Mouse (Mus musculus) midbrain, embryonic 12.5 days (tissue): ENCODE results near the gene Selenof. TPM values are rescaled to one million over a fixed set of nuclear protein-coding genes. Genes with fewer than 3 reads are reported as not detected.
A peak's percentile ranks its signal among the peaks of the same experiment; 100 is the strongest.

Experiments
- ATAC-seq: fragments of 200-750 bp; cut with Nextera tagmentation; 2 replicates; pipeline ENCODE4 v1.8.0; 2017; ENCODE audit warnings: low read depth, moderate TSS enrichment, moderate library complexity; ENCODE audit not compliant: low FRiP score
- H3K27ac ChIP-seq: fragments of 300-500 bp; sonication (generic); replicated peaks from 2 replicates; pipeline ENCODE4 v1.5.1; 2016; ENCODE audit warnings: mild to moderate bottlenecking
- H3K27me3 ChIP-seq: fragments of 300-500 bp; sonication (generic); 2 replicates; pipeline ENCODE4 v1.6.1; 2016; ENCODE audit warnings: mild to moderate bottlenecking
- H3K36me3 ChIP-seq: fragments of 300-500 bp; sonication (generic); 2 replicates; pipeline ENCODE4 v1.6.1; 2016
- H3K4me1 ChIP-seq: fragments of 300-500 bp; sonication (generic); 2 replicates; pipeline ENCODE4 v1.6.1; 2016
- H3K4me2 ChIP-seq: fragments of 300-500 bp; sonication (generic); replicated peaks from 2 replicates; pipeline ENCODE4 v1.6.1; 2016; ENCODE audit warnings: mild to moderate bottlenecking, moderate library complexity
- H3K4me3 ChIP-seq: fragments of 300-500 bp; sonication (generic); 2 replicates; pipeline ENCODE4 v1.5.1; 2016; ENCODE audit warnings: mild to moderate bottlenecking
- H3K9ac ChIP-seq: fragments of 300-500 bp; sonication (generic); replicated peaks from 2 replicates; pipeline ENCODE4 v1.6.1; 2016; ENCODE audit warnings: mild to moderate bottlenecking, moderate library complexity
- H3K9me3 ChIP-seq: fragments of 300-500 bp; sonication (generic); 2 replicates; pipeline ENCODE4 v1.6.1; 2016; ENCODE audit warnings: mild to moderate bottlenecking
- WGBS: fragments of 180-500 bp; shearing (Covaris S2); methylation state at CpG from one replicate; pipeline ENCODE4 v1.1.7; 2016; 5-methylcytosine and 5-hydroxymethylcytosine counted together
- polyA plus RNA-seq: library from polyadenylated mRNA; unstranded; fragments of >200 nt; fragmentation: Nextera tagmentation; extraction: Ambion mirVana; gene quantifications from 2 replicates; pipeline ENCODE4 v1.2.1, GENCODE M21; 2016

Gene Selenof
- polyA plus RNA-seq: 460 and 470 TPM in 2 replicates

- Histone ChIP-seq H3K4me3 (peak within 1 kb of the TSS; percentile 66), H3K27ac (peak within 1 kb of the TSS; percentile 94), H3K9ac (peak within 1 kb of the TSS; percentile 83), H3K36me3 (peaks cover 5% of the 10 kb centered on the region), H3K4me2 (peak within 1 kb of the TSS; percentile 82), H3K4me1 (peaks cover 22% of the 10 kb centered on the region), H3K9me3 (no peaks in the 10 kb centered on the region), H3K27me3 (no peaks in the 10 kb centered on the region)
- ATAC-seq: peak; percentile 98
- under 1% methylated on average over 56 of the region's 69 CpGs for WGBS
Measured at GRCm38 (mm10) chr3:144570047-144570815, at the start of gene Selenof, which contains the start of gene Hs2st1. Gene Selenof (plus strand): TSS chr3:144570304. Gene Hs2st1 (minus strand): TSS chr3:144570181.

GRCm38 (mm10) chr3:144527918-144528317 is 42.2 kb upstream of the Selenof start:
- H3K4me2 ChIP-seq: no peak overlapping the region
- H3K4me3 ChIP-seq: no peak overlapping the region
- H3K4me1 ChIP-seq: peaks cover 26% of the 10 kb centered on the region
- H3K9me3 ChIP-seq: no peaks in the 10 kb centered on the region
- no peaks in the 10 kb centered on the region for H3K27me3 ChIP-seq
- H3K27ac ChIP-seq: no peak overlapping the region
- H3K36me3 ChIP-seq: no peaks in the 10 kb centered on the region
- 95% methylated on average over 7 of the region's 7 CpGs for WGBS
- ATAC-seq: no peak
- no peak overlapping the region for H3K9ac ChIP-seq

GRCm38 (mm10) chr3:144531023-144531422 is 39.1 kb upstream of the Selenof start:
- Histone ChIP-seq H3K4me2 (no peak overlapping the region), H3K4me1 (peaks cover 35% of the 10 kb centered on the region), H3K9me3 (no peaks in the 10 kb centered on the region), H3K9ac (no peak overlapping the region), H3K4me3 (no peak overlapping the region), H3K27ac (no peak overlapping the region), H3K27me3 (no peaks in the 10 kb centered on the region), H3K36me3 (no peaks in the 10 kb centered on the region)
- 67% methylated on average over 5 of the region's 5 CpGs for WGBS
- no peak for ATAC-seq

GRCm38 (mm10) chr3:144535056-144535455 is 35.0 kb upstream of the Selenof start:
- ATAC-seq: no peak
- no peak overlapping the region for H3K4me3 ChIP-seq
- H3K9ac ChIP-seq: no peak overlapping the region
- no peaks in the 10 kb centered on the region for H3K36me3 ChIP-seq
- no peaks in the 10 kb centered on the region for H3K9me3 ChIP-seq
- no peak overlapping the region for H3K4me2 ChIP-seq
- H3K27me3 ChIP-seq: no peaks in the 10 kb centered on the region
- 94% methylated on average over 4 of the region's 4 CpGs for WGBS
- no peak overlapping the region for H3K27ac ChIP-seq
- peaks cover 36% of the 10 kb centered on the region; the same call in 1 of the 2 replicates for H3K4me1 ChIP-seq

- H3K4me2 ChIP-seq: no peak overlapping the region
- no peak overlapping the region for H3K27ac ChIP-seq
- 91% methylated on average over 7 of the region's 7 CpGs for WGBS
- H3K9me3 ChIP-seq: no peaks in the 10 kb centered on the region
- H3K4me1 ChIP-seq: peaks cover 28% of the 10 kb centered on the region; the same call in 1 of the 2 replicates
- H3K9ac ChIP-seq: no peak overlapping the region
- no peaks in the 10 kb centered on the region for H3K27me3 ChIP-seq
- no peak for ATAC-seq
- H3K36me3 ChIP-seq: no peaks in the 10 kb centered on the region
- no peak overlapping the region for H3K4me3 ChIP-seq
Measured at GRCm38 (mm10) chr3:144537078-144537855, 32.8 kb upstream of the Selenof start.

GRCm38 (mm10) chr3:144539051-144539450 is 31.1 kb upstream of the Selenof start:
- no peaks in the 10 kb centered on the region for H3K36me3 ChIP-seq
- H3K9ac ChIP-seq: no peak overlapping the region
- H3K4me3 ChIP-seq: no peak overlapping the region
- H3K27me3 ChIP-seq: no peaks in the 10 kb centered on the region
- H3K27ac ChIP-seq: no peak overlapping the region
- H3K9me3 ChIP-seq: no peaks in the 10 kb centered on the region
- 83% methylated on average over 3 of the region's 3 CpGs for WGBS
- H3K4me2 ChIP-seq: no peak overlapping the region
- no peak for ATAC-seq
- H3K4me1 ChIP-seq: peaks cover 21% of the 10 kb centered on the region; the same call in 1 of the 2 replicates

- H3K27ac ChIP-seq: no peak overlapping the region
- no peak overlapping the region for H3K4me2 ChIP-seq
- peaks cover 21% of the 10 kb centered on the region; the same call in 1 of the 2 replicates for H3K4me1 ChIP-seq
- no peak overlapping the region for H3K9ac ChIP-seq
- 74% methylated on average over 3 of the region's 3 CpGs for WGBS
- ATAC-seq: no peak
- no peaks in the 10 kb centered on the region for H3K27me3 ChIP-seq
- no peak overlapping the region for H3K4me3 ChIP-seq
- no peaks in the 10 kb centered on the region for H3K36me3 ChIP-seq
- H3K9me3 ChIP-seq: no peaks in the 10 kb centered on the region
Measured at GRCm38 (mm10) chr3:144540805-144541204, 29.3 kb upstream of the Selenof start.

GRCm38 (mm10) chr3:144541906-144542438 is 28.1 kb upstream of the Selenof start:
- Histone ChIP-seq H3K27me3 (no peaks in the 10 kb centered on the region), H3K9ac (no peak overlapping the region), H3K4me1 (peaks cover 28% of the 10 kb centered on the region), H3K4me3 (no peak overlapping the region), H3K27ac (no peak overlapping the region), H3K4me2 (no peak overlapping the region), H3K9me3 (no peaks in the 10 kb centered on the region), H3K36me3 (no peaks in the 10 kb centered on the region)
- WGBS: 85% methylated on average over 6 of the region's 6 CpGs
- ATAC-seq: no peak

GRCm38 (mm10) chr3:144545152-144545551 is 25.0 kb upstream of the Selenof start:
- no peaks in the 10 kb centered on the region for H3K27me3 ChIP-seq
- H3K9me3 ChIP-seq: no peaks in the 10 kb centered on the region
- no peak overlapping the region for H3K27ac ChIP-seq
- H3K4me3 ChIP-seq: no peak overlapping the region
- H3K4me1 ChIP-seq: peaks cover 22% of the 10 kb centered on the region
- H3K4me2 ChIP-seq: no peak overlapping the region
- no peak for ATAC-seq
- WGBS: 82% methylated on average over 7 of the region's 7 CpGs
- no peak overlapping the region for H3K9ac ChIP-seq
- no peaks in the 10 kb centered on the region for H3K36me3 ChIP-seq

GRCm38 (mm10) chr3:144545832-144546231 is 24.3 kb upstream of the Selenof start:
- ATAC-seq: peak; percentile 30; the same call in 1 of the 2 replicates
- Histone ChIP-seq H3K9me3 (no peaks in the 10 kb centered on the region), H3K9ac (no peak overlapping the region), H3K4me2 (no peak overlapping the region), H3K4me1 (peaks cover 22% of the 10 kb centered on the region), H3K36me3 (no peaks in the 10 kb centered on the region), H3K27ac (no peak overlapping the region), H3K4me3 (no peak overlapping the region), H3K27me3 (no peaks in the 10 kb centered on the region)
- 36% methylated on average over 4 of the region's 4 CpGs for WGBS

GRCm38 (mm10) chr3:144546490-144546889 is 23.6 kb upstream of the Selenof start:
- 62% methylated on average over 4 of the region's 4 CpGs for WGBS
- no peaks in the 10 kb centered on the region for H3K27me3 ChIP-seq
- H3K27ac ChIP-seq: no peak overlapping the region
- no peaks in the 10 kb centered on the region for H3K36me3 ChIP-seq
- H3K9ac ChIP-seq: no peak overlapping the region
- no peak overlapping the region for H3K4me2 ChIP-seq
- H3K4me1 ChIP-seq: peaks cover 28% of the 10 kb centered on the region
- no peak overlapping the region for H3K4me3 ChIP-seq
- ATAC-seq: no peak
- H3K9me3 ChIP-seq: no peaks in the 10 kb centered on the region
